Mouse (Mus musculus) hindbrain, embryonic 12.5 days (tissue): ENCODE results near the gene Hist1h4j. TPM values are rescaled to one million over a fixed set of nuclear protein-coding genes. Genes with fewer than 3 reads are reported as not detected.
A peak's percentile ranks its signal among the peaks of the same experiment; 100 is the strongest.
"Not testable (repeated sequence)": the region's sequence is repeated elsewhere in the genome, so short reads cannot be mapped to it uniquely, and the experiment has no call there.

Experiments
- ATAC-seq: fragments of 200-750 bp; cut with Nextera tagmentation; 2 replicates; pipeline ENCODE4 v1.8.0; 2017; ENCODE audit warnings: moderate TSS enrichment; ENCODE audit not compliant: low FRiP score
- H3K27ac ChIP-seq: fragments of 300-500 bp; sonication (generic); 2 replicates; pipeline ENCODE4 v1.5.1; 2016; ENCODE audit warnings: mild to moderate bottlenecking
- H3K27me3 ChIP-seq: fragments of 300-500 bp; sonication (generic); 2 replicates; pipeline ENCODE4 v1.6.1; 2016; ENCODE audit warnings: mild to moderate bottlenecking
- H3K36me3 ChIP-seq: fragments of 300-500 bp; sonication (generic); 2 replicates; pipeline ENCODE4 v1.6.1; 2016; ENCODE audit warnings: mild to moderate bottlenecking
- H3K4me1 ChIP-seq: fragments of 300-500 bp; sonication (generic); 2 replicates; pipeline ENCODE4 v1.6.1; 2016
- H3K4me2 ChIP-seq: fragments of 300-500 bp; sonication (generic); replicated peaks from 2 replicates; pipeline ENCODE4 v1.6.1; 2016; ENCODE audit warnings: mild to moderate bottlenecking
- H3K4me3 ChIP-seq: fragments of 300-500 bp; sonication (generic); 2 replicates; pipeline ENCODE4 v1.5.1; 2016; ENCODE audit warnings: mild to moderate bottlenecking
- H3K9ac ChIP-seq: fragments of 300-500 bp; sonication (generic); 2 replicates; pipeline ENCODE4 v1.6.1; 2016; ENCODE audit warnings: mild to moderate bottlenecking, moderate library complexity
- H3K9me3 ChIP-seq: fragments of 300-500 bp; sonication (generic); replicated peaks from 2 replicates; pipeline ENCODE4 v1.6.1; 2016; ENCODE audit warnings: mild to moderate bottlenecking
- WGBS: fragments of 180-500 bp; shearing (Covaris S2); methylation state at CpG from one replicate; pipeline ENCODE4 v1.1.7; 2016; 5-methylcytosine and 5-hydroxymethylcytosine counted together
- polyA plus RNA-seq: library from polyadenylated mRNA; unstranded; fragments of >200 nt; fragmentation: Nextera tagmentation; extraction: Ambion mirVana; gene quantifications from 2 replicates; pipeline ENCODE4 v1.2.1, GENCODE M21; 2016

The Hist1h4j gene
- polyA plus RNA-seq, 1 experiment from 2014 or later, result 1.0 TPM

DNA sequence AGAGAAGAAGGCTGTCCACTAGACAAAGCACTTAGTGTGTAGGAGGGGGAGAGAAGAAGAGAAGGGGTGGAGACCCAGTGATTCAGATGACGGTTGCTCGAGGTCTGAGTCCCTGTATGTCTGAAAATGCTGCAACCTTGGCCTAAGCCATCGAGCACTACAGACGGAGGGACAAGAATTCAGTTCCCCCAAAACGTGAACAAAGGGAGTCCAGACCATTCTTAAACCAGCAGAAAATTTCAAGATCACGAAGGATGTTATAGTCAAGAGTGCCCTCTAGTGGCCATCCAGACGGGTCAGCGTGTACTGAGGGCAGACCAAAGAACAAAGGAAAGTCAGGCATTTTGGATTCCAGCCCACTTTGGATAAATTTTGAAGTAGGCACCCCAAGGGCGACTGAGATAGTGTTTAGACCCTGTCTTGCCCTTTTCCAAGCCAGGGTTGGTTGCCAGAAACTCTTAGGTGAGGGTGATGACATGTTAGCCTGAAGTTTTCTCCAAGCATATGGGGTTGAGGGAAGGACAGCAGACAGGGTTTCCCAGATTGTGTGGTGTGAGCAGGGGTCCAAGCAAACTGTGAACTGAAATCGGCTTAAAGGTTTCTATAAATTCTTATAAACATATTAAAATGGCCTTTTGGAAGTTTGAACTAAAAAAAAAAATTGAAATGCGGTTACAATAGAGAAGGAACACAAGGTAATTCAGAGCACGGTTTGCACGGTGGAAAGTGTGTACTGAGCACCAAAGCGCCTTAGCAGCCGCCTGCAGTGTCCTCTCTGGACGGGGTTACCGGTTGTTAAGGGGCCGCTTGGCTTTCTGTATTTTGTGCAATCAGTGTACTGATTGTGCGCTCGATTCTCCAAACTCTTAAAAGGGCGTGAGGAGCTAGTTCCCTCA lies 606 bp upstream of the Hist1h4j start:
- H3K9ac ChIP-seq, result peak overlapping the region; percentile 62
- H3K27me3 ChIP-seq, result no peaks in the 10 kb centered on the region
- H3K27ac ChIP-seq, result peak overlapping the region; percentile 98
- H3K9me3 ChIP-seq, result no peaks in the 10 kb centered on the region
- H3K4me1 ChIP-seq, result peaks cover 10% of the 10 kb centered on the region
- H3K36me3 ChIP-seq, result no peaks in the 10 kb centered on the region
- H3K4me3 ChIP-seq, result peak overlapping the region; percentile 42
- WGBS, result under 1% methylated on average over 21 of the region's 21 CpGs
- peak overlapping the region; percentile 62 for H3K4me2 ChIP-seq
- ATAC-seq, result peak; percentile 84

GRCm38 (mm10) chr13:21745006-21745405 lies 10.1 kb downstream of the Hist1h4j start:
- Histone ChIP-seq H3K9me3 (no peaks in the 10 kb centered on the region), H3K27me3 (no peaks in the 10 kb centered on the region), H3K4me1 (peaks cover 17% of the 10 kb centered on the region), H3K4me2 (no peak overlapping the region), H3K36me3 (no peaks in the 10 kb centered on the region), H3K27ac (no peak overlapping the region), H3K4me3 (no peak overlapping the region), H3K9ac (no peak overlapping the region)
- 98% methylated on average over 1 of the region's 1 CpGs for WGBS
- no peak for ATAC-seq

- Histone ChIP-seq H3K4me1 (peaks cover 30% of the 10 kb centered on the region), H3K4me3 (peak overlapping the region; percentile 51), H3K9ac (peak overlapping the region; percentile 67), H3K9me3 (no peaks in the 10 kb centered on the region), H3K4me2 (peak overlapping the region; percentile 87), H3K27me3 (no peaks in the 10 kb centered on the region), H3K27ac (peak overlapping the region; percentile 93), H3K36me3 (no peaks in the 10 kb centered on the region)
- ATAC-seq, result no peak
- WGBS, result 7% methylated on average over 5 of the region's 5 CpGs
Observed at GRCm38 (mm10) chr13:21749387-21750158, 14.7 kb downstream of the Hist1h4j start.

DNA sequence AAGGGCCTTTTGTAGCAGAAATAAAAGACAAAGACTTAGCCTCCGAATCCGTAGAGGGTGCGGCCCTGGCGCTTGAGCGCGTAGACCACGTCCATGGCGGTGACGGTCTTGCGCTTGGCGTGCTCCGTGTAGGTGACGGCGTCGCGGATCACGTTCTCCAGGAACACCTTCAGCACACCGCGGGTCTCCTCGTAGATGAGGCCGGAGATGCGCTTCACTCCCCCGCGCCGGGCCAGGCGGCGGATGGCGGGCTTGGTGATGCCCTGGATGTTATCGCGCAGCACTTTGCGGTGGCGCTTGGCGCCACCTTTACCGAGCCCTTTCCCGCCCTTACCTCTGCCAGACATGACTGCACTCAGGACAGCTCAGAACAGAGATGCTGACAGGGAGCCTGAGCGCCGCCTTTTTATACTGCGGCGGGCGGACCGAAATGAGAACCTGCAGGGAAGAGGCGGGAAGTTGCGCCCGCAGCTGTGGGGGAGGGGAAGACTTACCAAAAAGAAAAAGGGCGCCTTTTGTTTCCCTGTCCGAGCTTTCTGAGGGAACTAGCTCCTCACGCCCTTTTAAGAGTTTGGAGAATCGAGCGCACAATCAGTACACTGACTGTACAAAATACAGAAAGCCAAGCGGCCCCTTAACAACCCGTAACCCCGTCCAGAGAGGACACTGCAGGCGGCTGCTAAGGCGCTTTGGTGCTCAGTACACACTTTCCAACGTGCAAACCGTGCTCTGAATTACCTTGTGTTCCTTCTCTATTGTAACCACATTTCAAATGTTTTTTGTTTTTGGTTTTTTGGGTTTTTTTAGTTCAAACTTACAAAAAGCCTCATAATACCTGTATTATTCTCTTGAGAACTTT lies 15.5 kb downstream of the Hist1h4j start, which contains the start of gene Hist1h4k:
Hist1h4k (minus strand) TSS at position 347 of the 859 bp plus-strand sequence.
- H3K9me3 ChIP-seq, H3K27me3 ChIP-seq, H3K36me3 ChIP-seq: not testable (repeated sequence)
- peak within 1 kb of the TSS; percentile 51 for H3K4me3 ChIP-seq
- under 1% methylated on average over 52 of the region's 56 CpGs for WGBS
- H3K27ac ChIP-seq, result peak within 1 kb of the TSS; percentile 93
- H3K9ac ChIP-seq, result peak within 1 kb of the TSS; percentile 67
- peak within 1 kb of the TSS; percentile 87 for H3K4me2 ChIP-seq
- H3K4me1 ChIP-seq, result peaks cover 34% of the 10 kb centered on the region
- peak; percentile 90 for ATAC-seq

GRCm38 (mm10) chr13:21751417-21751816 lies 16.6 kb downstream of the Hist1h4j start:
- Histone ChIP-seq H3K27me3 (no peaks in the 10 kb centered on the region), H3K4me2 (no peak overlapping the region), H3K4me3 (no peak overlapping the region), H3K9ac (no peak overlapping the region), H3K36me3 (no peaks in the 10 kb centered on the region), H3K9me3 (no peaks in the 10 kb centered on the region), H3K27ac (0 out of 2 replicates have a peak overlapping the region, but pooled peaks have one; percentile 23), H3K4me1 (peaks cover 34% of the 10 kb centered on the region)
- no peak for ATAC-seq

GRCm38 (mm10) chr13:21751827-21752226 lies 17.0 kb downstream of the Hist1h4j start:
- Histone ChIP-seq H3K4me1 (peaks cover 34% of the 10 kb centered on the region), H3K9ac (no peak overlapping the region), H3K4me3 (no peak overlapping the region), H3K36me3 (no peaks in the 10 kb centered on the region), H3K4me2 (peak overlapping the region; percentile 71; the same call in 1 of the 2 replicates), H3K9me3 (no peaks in the 10 kb centered on the region), H3K27ac (no peak overlapping the region), H3K27me3 (no peaks in the 10 kb centered on the region)
- WGBS, result 76% methylated on average over 3 of the region's 3 CpGs
- ATAC-seq, result no peak

GRCm38 (mm10) chr13:21752356-21752755 lies 17.5 kb downstream of the Hist1h4j start:
- Histone ChIP-seq H3K4me3 (no peak overlapping the region), H3K27ac (peak overlapping the region; percentile 40; the same call in 1 of the 2 replicates), H3K4me1 (peaks cover 30% of the 10 kb centered on the region), H3K9me3 (no peaks in the 10 kb centered on the region), H3K4me2 (peak overlapping the region; percentile 71), H3K36me3 (no peaks in the 10 kb centered on the region), H3K27me3 (no peaks in the 10 kb centered on the region), H3K9ac (no peak overlapping the region)
- ATAC-seq, result no peak
- WGBS, result 44% methylated on average over 3 of the region's 3 CpGs

- Histone ChIP-seq H3K9me3 (no peaks in the 10 kb centered on the region), H3K27ac (peak overlapping the region; percentile 93), H3K4me1 (peaks cover 27% of the 10 kb centered on the region), H3K36me3 (no peaks in the 10 kb centered on the region), H3K4me3 (peak overlapping the region; percentile 44), H3K9ac (peak overlapping the region; percentile 61), H3K4me2 (peak overlapping the region; percentile 71), H3K27me3 (no peaks in the 10 kb centered on the region)
- ATAC-seq, result no peak
- WGBS, result 2% methylated on average over 10 of the region's 10 CpGs
Observed at GRCm38 (mm10) chr13:21753051-21753523, 18.2 kb downstream of the Hist1h4j start.

GRCm38 (mm10) chr13:21753524-21754285 lies 18.8 kb downstream of the Hist1h4j start, which contains the start of the genes Hist1h2ak and Hist1h2bn:
Gene Hist1h2ak, minus strand, starts transcription at chr13:21753827.
Gene Hist1h2bn, plus strand, starts transcription at chr13:21754123.
- Histone ChIP-seq H3K9ac (peak within 1 kb of the TSS; percentile 68), H3K27ac (peak within 1 kb of the TSS; percentile 93), H3K4me2 (peak within 1 kb of the TSS; percentile 71), H3K4me3 (peak within 1 kb of the TSS; percentile 44), H3K4me1 (peaks cover 24% of the 10 kb centered on the region)
- WGBS, result under 1% methylated on average over 48 of the region's 50 CpGs
- ATAC-seq, result peak; percentile 94
- H3K9me3 ChIP-seq, H3K27me3 ChIP-seq, H3K36me3 ChIP-seq: not testable (repeated sequence)

DNA sequence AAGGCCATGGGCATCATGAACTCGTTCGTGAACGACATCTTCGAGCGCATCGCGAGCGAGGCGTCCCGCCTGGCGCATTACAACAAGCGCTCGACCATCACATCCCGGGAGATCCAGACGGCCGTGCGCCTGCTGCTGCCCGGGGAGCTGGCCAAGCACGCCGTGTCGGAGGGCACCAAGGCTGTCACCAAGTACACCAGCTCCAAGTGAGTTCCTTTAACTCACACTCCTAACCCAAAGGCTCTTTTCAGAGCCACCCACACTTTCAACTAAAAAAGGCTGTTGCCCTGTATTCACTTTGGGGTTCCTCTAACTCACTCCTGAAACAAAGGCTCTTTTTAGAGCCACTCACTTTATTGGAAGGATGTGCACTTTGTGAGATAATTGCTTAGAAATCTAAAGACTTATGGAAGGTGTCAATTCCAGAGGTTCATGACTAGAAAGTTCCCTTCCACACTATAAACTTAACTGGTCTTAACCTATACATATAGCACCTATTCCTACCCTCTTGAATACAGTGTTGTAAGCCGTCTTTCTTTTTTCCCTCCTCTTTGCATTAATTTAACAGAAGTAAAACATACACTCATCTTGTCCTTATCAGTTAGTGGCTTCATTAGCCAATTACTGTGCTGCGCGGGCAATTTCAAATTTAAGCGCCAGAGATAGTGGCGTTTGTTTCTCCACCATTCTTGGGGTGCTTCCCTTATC lies 19.6 kb downstream of the Hist1h4j start:
- ATAC-seq, result peak; percentile 14
- Histone ChIP-seq H3K4me1 (peaks cover 19% of the 10 kb centered on the region), H3K9ac (peak overlapping the region; percentile 68), H3K4me2 (peak overlapping the region; percentile 71), H3K27ac (peak overlapping the region; percentile 93), H3K4me3 (peak overlapping the region; percentile 44)
- H3K36me3 ChIP-seq, H3K27me3 ChIP-seq, H3K9me3 ChIP-seq: not testable (repeated sequence)
- WGBS, result under 1% methylated on average over 13 of the region's 26 CpGs
